Mouse (Mus musculus): Measurements from ENCODE around the gene Arvcf. TPM values are rescaled to one million over a fixed set of nuclear protein-coding genes. Genes with fewer than 3 reads are reported as not detected.

The Arvcf gene
- polyA plus RNA-seq, 1 experiment, result 15.6 TPM

DNA sequence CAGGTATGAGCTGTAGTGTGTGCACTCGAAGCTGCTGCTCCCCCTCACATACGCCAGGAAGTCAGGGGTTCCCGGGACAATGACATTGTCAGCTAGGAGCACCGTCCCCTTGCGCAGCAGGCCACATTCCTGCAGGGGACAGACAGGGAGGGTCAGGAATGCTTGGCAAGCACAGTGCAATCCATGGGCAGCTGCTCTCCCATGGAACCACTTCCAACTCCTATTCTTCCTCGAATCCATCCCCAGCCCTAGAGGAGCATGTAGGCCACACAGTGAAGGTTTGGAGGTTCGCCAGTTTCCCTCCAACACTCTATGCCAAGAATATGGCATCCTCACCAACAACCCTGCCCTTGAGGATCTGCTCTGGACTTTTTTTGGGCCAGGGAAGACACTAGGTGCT, 59.9 kb downstream of the Arvcf start:
- no peak for DNase-seq (ENCODE audit: low spot score)

DNA sequence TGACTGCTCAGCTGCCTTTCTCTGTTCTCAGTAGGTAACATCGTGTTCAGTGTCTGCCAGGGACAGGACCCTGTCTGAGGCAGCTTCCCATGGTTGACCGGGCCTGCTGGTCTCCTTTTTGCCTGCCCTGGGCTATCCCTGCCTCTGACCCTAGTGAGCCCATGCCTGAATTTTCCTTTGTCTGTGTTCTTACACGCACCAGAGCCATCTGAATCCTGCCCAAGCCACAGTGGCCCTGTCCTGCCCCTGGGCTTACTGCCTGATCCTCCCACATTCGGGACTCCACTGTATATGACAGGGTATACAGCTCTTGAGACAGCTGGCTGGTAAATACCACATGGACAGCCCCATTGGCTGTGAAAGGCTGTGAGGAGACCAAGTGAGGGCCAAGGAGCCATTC, 61.8 kb downstream of the Arvcf start:
- DNase-seq (ENCODE audit: low spot score), result no peak

GRCm38 (mm10) chr16:18410418-18410817, 62.4 kb downstream of the Arvcf start:
- no peak for DNase-seq (ENCODE audit: low spot score)

DNA sequence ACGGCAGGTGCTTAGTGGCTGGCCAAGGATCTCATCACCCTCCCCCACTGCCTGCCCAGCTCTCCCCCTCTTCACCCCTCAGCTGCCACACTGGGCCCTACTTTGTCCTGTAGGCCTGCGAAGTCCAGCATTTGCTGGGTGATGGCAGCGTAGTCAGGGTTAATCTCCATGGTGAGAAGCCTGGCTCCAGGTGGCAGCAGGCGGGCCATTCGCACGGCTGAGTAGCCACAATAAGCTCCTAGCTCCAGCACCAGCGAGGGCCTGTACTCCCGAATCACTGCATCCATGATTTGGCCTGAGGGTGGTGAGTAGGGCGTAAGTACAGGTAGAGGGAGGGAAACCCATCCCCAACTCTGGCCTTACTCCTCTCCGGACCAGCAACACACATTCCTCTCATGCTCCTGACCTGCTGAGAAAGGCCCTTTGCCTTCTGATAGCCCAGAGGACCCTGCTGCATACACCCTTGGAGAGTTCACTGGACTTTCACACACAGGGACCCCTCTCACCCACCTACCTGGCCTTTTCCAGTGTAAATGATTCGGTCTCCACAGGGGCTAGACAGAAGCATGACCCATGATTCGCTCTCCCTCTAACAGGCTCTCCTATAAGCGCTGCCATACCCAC, 63.2 kb downstream of the Arvcf start:
- DNase-seq (ENCODE audit: low spot score), result no peak

GRCm38 (mm10) chr16:18411802-18412476, 64.0 kb downstream of the Arvcf start:
- DNase-seq (ENCODE audit: low spot score), result no peak

- no peak for DNase-seq (ENCODE audit: low spot score)
These were observed 65.2 kb downstream of the Arvcf start for GRCm38 (mm10) chr16:18413032-18413816.

- DNase-seq (ENCODE audit: low spot score), result peak; percentile 32
These were observed 68.2 kb downstream of the Arvcf start for GRCm38 (mm10) chr16:18416094-18416761.

- DNase-seq (ENCODE audit: low spot score), result peak; percentile 21
These were observed 68.9 kb downstream of the Arvcf start for GRCm38 (mm10) chr16:18416837-18417236.

DNA sequence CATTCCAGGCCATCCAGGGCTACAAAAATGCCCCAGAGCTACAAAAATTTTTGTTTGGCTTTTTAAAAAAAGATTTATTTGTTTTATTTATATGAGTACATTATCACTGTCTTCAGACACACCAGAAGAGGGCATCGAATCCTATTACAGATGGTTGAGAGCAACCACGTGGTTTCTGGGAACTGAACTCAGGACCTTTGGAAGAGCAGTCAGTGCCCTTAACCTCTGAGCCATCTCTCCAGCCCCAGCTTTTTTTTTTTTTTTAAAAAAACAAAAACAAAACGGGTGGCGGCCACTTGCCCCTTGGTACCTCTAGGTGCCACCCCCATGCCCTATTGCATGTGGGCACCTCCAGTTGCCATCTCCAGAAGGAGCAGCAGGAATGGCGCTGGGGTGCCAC, 69.5 kb downstream of the Arvcf start:
- no peak for DNase-seq (ENCODE audit: low spot score)

DNA sequence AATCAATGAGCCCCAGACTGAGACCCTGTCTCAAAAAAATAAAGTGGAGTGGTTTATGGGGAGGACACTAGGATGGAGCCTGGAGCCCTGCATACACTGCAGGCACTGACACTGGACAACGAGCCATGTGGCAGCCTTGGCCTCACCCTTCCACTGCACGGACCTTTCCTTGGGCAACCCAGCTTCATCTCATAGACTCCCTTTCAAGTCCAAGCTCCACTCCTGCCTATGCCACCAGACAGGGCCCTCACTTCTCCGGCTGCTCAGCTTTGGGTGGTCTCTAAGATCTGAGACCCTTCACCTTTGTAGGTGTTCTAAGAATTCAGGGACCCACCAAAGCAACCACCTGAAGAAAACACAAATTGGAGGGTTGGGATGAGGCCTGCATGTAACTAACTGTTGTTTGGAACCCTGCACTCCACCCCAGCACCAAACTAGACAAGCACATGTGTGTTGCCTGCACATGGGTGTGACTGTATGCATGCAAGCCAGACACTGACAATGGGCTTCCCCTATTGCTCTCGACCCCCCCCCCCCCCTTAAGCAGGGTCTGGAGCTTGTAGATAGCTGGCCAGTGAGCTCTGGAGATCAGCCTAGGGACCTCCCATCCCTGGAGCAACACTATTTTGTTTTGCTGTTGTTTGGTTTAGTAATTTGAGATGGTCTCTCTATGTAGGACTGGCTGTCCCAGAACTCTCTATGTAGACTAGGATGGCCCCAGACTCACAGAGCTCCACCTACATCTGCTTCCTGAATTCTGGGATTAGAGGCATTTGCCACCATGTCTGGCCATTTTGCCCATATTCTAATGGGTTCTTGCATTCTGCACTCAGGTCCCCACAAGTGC, 71.0 kb downstream of the Arvcf start:
- DNase-seq (ENCODE audit: low spot score), result no peak

DNA sequence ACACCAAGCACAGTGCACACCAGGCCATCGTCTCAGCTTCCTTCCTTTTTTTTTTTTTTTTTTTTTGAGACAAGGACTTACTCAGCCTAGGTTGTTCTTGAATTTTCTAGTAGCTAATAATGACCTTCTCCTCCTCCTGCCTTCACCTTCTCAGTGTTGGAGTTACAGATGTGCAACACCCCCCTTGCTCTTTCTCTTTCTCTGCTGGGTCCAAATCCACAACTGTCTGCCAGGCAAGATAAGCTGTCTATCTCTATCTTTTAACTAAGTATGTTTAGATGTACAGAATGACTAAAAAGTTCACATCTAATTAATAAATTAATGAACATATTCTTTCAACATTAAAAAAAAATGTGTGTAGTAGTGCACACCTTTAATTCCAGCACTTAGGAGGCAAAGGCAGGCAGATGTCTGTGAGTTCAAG, 71.6 kb downstream of the Arvcf start:
- DNase-seq (ENCODE audit: low spot score), result no peak

DNA sequence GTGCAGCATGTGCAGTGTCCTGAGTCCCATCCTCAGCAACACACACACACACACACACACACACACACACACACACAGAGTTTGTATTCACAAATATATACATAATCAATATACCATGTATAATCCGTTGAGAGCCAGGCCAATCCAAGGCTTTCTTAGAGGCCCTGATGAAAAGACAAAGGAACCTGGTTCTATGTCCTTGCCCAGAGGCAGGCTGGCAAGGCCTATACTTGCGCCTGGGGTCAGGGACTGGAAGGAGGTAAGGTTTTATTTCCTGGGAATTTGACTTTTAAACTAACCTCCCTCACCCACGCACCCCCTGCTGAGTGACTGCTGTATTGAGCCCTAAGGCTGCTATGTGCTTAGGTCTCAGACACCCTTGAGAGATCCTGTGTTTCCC, 72.6 kb downstream of the Arvcf start:
- DNase-seq (ENCODE audit: low spot score), result no peak

DNA sequence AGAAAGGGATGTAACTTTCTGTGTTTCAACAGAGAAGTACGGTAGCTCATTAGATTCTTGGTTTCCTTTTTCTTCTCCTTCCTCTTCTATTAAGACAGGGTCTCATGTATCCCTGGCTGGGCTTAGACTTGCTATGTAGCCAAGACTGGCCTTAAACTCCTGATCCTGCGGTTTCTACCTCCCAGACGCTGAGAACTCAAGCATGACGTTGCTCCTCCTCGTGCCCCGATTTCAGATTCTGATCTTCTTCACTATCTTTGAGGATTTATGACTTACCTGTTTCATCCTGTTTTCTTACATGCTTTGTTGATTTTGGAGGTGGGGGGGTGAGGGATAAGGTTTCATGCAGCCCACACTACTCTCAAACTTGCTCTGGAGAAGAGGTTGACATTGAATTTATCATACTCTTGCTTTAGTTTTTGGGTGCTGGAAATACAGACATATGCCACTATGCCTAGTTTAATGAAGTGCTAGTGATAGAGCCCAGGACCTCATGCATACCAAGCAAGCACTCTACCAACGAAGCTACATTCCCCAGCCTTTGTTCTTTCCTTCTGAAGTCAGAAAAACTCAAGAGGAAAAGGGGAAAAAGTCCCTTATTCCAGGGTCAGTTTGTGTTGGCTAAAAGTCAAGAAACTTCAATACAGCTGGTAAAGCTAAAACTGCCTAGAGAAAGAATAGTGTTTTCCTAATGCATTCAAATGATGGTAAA, 75.4 kb downstream of the Arvcf start:
- DNase-seq (ENCODE audit: low spot score), result no peak

- DNase-seq (ENCODE audit: low spot score), result no peak
These were observed 75.9 kb downstream of the Arvcf start for GRCm38 (mm10) chr16:18423915-18424265.

DNA sequence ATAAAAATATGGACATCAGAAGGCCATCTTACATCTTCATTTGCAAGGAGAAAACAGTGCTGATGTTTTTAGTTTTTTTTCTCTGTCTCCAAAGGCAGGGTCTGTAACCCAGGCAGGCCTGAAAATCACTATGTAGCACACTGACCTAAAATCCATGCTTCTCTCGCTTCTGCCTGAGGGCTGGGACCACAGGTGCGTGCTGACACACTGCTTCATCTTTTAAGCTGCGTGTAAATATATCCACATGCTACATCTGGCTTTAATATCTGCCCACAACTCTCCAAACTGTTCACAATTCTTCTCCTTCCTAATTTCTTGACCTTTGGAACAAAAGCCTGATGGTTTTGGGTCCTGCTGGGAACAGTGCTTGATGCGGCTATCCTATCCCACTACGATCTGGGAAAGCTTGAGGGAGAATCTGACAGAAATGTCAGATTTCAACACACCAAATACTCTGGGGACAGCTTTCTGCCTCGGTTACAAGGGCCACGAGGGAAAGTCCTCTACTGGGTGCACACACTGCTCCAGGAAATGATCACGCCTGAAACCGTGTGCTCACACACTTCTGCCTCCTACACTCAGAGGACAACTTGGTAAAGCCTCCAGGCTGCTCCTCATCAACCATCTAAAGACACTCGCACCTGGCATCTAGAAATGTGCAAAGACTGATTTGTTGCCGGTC, 76.5 kb downstream of the Arvcf start:
- no peak for DNase-seq (ENCODE audit: low spot score)

DNA sequence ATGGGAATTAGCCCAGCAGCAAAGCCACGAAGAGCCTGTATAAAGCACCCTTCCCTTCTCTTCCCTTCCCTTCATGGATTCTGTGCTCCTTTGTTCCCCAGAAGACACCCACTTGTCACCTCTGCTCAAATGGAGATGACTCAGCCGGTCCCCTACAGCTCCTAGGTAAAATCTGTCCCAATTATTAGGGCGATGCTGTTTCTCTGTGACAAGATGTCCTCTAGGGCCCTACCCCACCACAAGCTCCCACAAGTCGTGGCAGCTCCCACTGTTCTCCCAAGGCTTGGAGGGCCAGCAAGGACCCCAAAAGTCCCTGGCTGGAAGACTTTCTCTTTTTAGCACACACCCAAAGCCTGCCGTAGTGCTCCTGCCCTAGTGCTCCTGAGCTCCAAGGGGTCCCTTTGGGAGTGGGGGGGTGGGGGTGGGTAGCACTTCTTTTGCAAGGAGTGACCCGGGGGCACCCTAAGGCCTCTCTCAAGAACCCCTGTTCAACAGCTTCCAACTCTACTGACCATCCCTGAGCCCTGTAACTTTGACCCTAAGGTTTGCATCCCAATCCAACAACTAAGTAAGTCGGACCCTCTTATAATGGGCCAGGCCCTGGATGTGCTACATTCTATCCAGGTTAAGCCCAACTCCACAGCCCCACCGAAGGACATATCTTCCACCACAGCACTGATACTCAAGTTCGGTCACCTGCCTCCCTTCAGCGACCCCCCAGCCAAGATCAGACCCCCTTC, 77.7 kb downstream of the Arvcf start:
- no peak for DNase-seq (ENCODE audit: low spot score)

GRCm38 (mm10) chr16:18426215-18426791, 78.3 kb downstream of the Arvcf start, which contains the start of gene Txnrd2:
TSS of gene Txnrd2 (plus strand) at chr16:18426384.
- peak; percentile 81 for DNase-seq (ENCODE audit: low spot score)

- DNase-seq (ENCODE audit: low spot score), result no peak
These were observed 78.9 kb downstream of the Arvcf start, which contains the start of gene Comt for GRCm38 (mm10) chr16:18426802-18427280. TSS of gene Comt (minus strand) at chr16:18426852.

- no peak for DNase-seq (ENCODE audit: low spot score)
These were observed 80.1 kb downstream of the Arvcf start for GRCm38 (mm10) chr16:18428011-18428515.
